Mouse (Mus musculus) intestine, embryonic 14.5 days (tissue): ENCODE results near the gene Vmn1r204. TPM values are rescaled to one million over a fixed set of nuclear protein-coding genes. Genes with fewer than 3 reads are reported as not detected.
"Not testable (repeated sequence)": the region's sequence is repeated elsewhere in the genome, so short reads cannot be mapped to it uniquely, and the experiment has no call there.

ENCODE experiments used
- ATAC-seq: fragments of 200-750 bp; cut with Nextera tagmentation; replicated peaks from 2 replicates; pipeline ENCODE4 v1.8.0; 2017; ENCODE audit warnings: low read depth, moderate number of reproducible peaks, moderate TSS enrichment, moderate library complexity; ENCODE audit not compliant: low FRiP score, low TSS enrichment
- DNase-seq: peaks from one replicate; pipeline ENCODE4 v3.0.0-alpha.2; 2018; ENCODE audit warnings: low spot score
- H3K27ac ChIP-seq: fragments of 300-500 bp; sonication (generic); 2 replicates; pipeline ENCODE4 v1.5.1; 2014; ENCODE audit warnings: low read depth, mild to moderate bottlenecking, control low read depth
- H3K27me3 ChIP-seq: fragments of 300-500 bp; sonication (generic); replicated peaks from 2 replicates; pipeline ENCODE4 v1.6.1; 2014; ENCODE audit warnings: low read length, control low read depth; ENCODE audit not compliant: control insufficient read depth, insufficient read depth
- H3K36me3 ChIP-seq: fragments of 300-500 bp; sonication (generic); 2 replicates; pipeline ENCODE4 v1.6.1; 2014; ENCODE audit warnings: low read length, control low read depth; ENCODE audit not compliant: control insufficient read depth, insufficient read depth
- H3K4me1 ChIP-seq: fragments of 300-500 bp; sonication (generic); replicated peaks from 2 replicates; pipeline ENCODE4 v1.6.1; 2014; ENCODE audit warnings: low read length, control low read depth, mixed read lengths; ENCODE audit not compliant: control insufficient read depth, insufficient read depth
- H3K4me2 ChIP-seq: fragments of 300-500 bp; sonication (generic); 2 replicates; pipeline ENCODE4 v1.6.1; 2014; ENCODE audit warnings: low read length
- H3K4me3 ChIP-seq: fragments of 300-500 bp; sonication (generic); 2 replicates; pipeline ENCODE4 v1.5.1; 2014; ENCODE audit warnings: low read depth, low read length, control low read depth, mixed read lengths
- H3K9ac ChIP-seq: fragments of 300-500 bp; sonication (generic); 2 replicates; pipeline ENCODE4 v1.6.1; 2014; ENCODE audit warnings: mild to moderate bottlenecking, low read length
- H3K9me3 ChIP-seq: fragments of 300-500 bp; sonication (generic); 2 replicates; pipeline ENCODE4 v1.6.1; 2016; ENCODE audit warnings: low read length, control low read depth; ENCODE audit not compliant: control insufficient read depth
- WGBS: fragments of 180-500 bp; shearing (Covaris S2); extraction: QIAGEN DNeasy Blood & Tissue Kit; methylation state at CpG from one replicate; pipeline ENCODE4 v1.1.7; 2014; 5-methylcytosine and 5-hydroxymethylcytosine counted together
- polyA plus RNA-seq: library from polyadenylated mRNA; unstranded; fragments of >200 nt; fragmentation: Nextera tagmentation; extraction: Ambion mirVana; gene quantifications from 2 replicates; pipeline ENCODE4 v1.2.1, GENCODE M21; 2014

Vmn1r204 gene
- polyA plus RNA-seq = not detected in 2 replicates

DNA sequence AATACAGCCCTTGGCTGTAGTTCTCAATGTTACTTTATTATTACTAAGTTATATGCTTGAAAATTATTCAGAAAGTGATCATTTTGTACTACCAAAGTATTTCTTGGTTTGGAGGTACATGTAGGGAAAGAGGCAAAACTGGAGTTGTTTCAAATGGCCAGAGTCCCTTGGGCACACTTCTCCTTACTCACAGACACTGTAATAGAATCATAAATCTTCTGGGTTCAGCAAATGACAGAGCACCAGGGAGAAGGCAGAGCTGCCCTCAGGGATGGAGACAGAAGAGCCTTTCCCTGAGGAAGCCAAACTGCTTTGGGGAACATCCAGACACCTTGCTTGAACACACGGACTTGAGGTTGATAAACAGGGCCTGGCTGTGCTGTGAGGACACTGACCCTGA, at the start of gene Vmn1r204:
Gene Vmn1r204 (plus strand): TSS at position 301 of the 400 bp plus-strand sequence.
- H3K27ac ChIP-seq, H3K9ac ChIP-seq, H3K36me3 ChIP-seq, DNase-seq, H3K4me3 ChIP-seq, H3K4me1 ChIP-seq, ATAC-seq, H3K4me2 ChIP-seq, H3K27me3 ChIP-seq, H3K9me3 ChIP-seq: not testable (repeated sequence)
- 55% methylated on average over 1 of the region's 1 CpGs for WGBS

DNA sequence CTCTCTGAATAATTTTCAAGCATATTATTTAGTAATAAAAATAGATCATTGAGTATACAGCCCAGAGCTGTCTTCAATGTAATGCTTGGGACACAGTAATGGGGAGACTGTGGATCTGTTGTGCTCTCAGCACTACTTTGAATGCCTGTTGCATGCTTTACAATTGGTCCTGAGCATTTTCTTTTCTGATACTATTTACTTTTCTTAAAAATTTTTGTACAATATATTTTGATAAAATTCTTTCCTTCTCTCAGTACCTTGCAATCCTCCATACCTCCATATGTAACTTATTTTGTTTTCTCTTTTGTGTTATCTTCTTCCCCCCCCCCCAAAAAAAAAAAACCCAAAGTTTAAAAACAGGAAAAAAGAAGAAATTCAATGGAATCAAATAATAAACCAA, 47.7 kb upstream of the Vmn1r204 start, which contains the start of gene Vmn1r202:
Gene Vmn1r202 (minus strand): TSS at position 101 of the 400 bp plus-strand sequence.
- Histone ChIP-seq H3K9ac (no peak within 1 kb of the TSS), H3K27me3 (no peaks in the 10 kb centered on the region), H3K4me3 (no peak within 1 kb of the TSS), H3K36me3 (no peaks in the 10 kb centered on the region), H3K27ac (no peak within 1 kb of the TSS), H3K4me1 (no peaks in the 10 kb centered on the region), H3K9me3 (no peaks in the 10 kb centered on the region), H3K4me2 (no peak within 1 kb of the TSS)
- DNase-seq (no peak), ATAC-seq (no peak)

DNA sequence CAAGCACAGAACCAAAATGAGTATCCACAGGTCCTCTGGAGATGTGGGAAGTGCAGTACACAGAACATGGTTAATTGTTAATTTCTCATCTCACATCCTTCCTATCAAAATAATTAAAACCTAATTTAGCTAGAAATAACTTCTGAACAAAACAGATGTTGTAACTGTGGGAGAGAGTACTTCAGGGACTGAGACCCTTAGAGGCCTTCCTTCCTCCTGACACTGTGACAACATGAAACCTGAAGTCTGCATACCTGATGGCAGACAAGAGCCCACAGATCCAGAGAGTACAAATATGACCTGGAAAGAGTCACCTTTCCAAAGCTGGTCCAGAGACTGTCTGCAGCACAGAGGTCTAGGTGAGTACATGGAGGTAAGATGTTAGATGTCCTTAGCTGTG, 35.2 kb upstream of the Vmn1r204 start, which contains the start of gene Vmn1r203:
Gene Vmn1r203 (plus strand): TSS at position 301 of the 400 bp plus-strand sequence.
- Histone ChIP-seq H3K4me2 (no peak within 1 kb of the TSS), H3K9me3 (no peaks in the 10 kb centered on the region), H3K4me1 (no peaks in the 10 kb centered on the region), H3K27ac (no peak within 1 kb of the TSS), H3K36me3 (no peaks in the 10 kb centered on the region), H3K27me3 (no peaks in the 10 kb centered on the region), H3K9ac (no peak within 1 kb of the TSS), H3K4me3 (no peak within 1 kb of the TSS)
- ATAC-seq (no peak), DNase-seq (no peak)

DNA sequence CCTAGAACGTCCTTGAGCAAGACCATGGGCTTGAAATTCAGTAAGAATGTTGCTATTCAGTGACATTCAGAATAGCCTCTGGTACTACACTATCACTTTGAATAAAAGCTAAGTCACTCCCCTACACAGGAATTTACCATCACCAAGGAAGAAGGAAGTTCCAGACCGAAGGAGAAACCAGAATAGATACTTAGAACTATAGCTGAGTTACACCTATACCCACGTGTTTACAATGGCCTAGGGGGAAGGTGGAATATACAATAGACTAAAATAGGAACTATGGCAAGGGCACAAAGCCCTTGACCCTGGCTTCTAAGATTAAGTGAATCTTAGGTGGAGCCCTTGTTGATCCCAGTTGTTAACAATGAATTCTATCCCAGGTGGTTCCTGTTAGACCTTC, 21.9 kb downstream of the Vmn1r204 start:
- not testable (repeated sequence) for H3K4me2 ChIP-seq, H3K4me3 ChIP-seq, H3K27me3 ChIP-seq, H3K9me3 ChIP-seq, H3K9ac ChIP-seq, H3K4me1 ChIP-seq, DNase-seq, ATAC-seq, H3K36me3 ChIP-seq, H3K27ac ChIP-seq
- WGBS = 72% methylated on average over 3 of the region's 3 CpGs

DNA sequence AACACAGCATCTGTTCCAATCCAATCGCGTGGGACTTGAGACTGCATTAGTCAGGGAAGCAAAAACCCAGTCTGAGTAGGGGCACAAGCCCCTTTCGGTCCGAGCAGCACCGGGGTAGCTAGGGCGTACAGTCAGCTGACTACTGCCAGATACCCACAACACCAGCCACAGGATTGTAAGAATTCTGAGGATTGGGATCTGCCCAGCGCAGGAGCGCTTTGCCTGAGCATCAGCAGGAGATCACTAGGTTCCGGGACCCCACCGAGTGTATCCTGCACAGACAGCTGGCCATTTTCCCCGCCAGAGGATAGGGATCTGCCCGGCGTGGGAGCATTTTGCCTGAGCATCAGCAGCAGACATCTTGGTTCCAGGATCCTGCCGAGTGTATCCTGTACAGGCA, 30.3 kb downstream of the Vmn1r204 start:
- DNase-seq, H3K9me3 ChIP-seq, H3K36me3 ChIP-seq, H3K4me3 ChIP-seq, H3K9ac ChIP-seq, ATAC-seq, H3K4me2 ChIP-seq, H3K27ac ChIP-seq, H3K27me3 ChIP-seq, H3K4me1 ChIP-seq: not testable (repeated sequence)
- WGBS = 81% methylated on average over 14 of the region's 14 CpGs

DNA sequence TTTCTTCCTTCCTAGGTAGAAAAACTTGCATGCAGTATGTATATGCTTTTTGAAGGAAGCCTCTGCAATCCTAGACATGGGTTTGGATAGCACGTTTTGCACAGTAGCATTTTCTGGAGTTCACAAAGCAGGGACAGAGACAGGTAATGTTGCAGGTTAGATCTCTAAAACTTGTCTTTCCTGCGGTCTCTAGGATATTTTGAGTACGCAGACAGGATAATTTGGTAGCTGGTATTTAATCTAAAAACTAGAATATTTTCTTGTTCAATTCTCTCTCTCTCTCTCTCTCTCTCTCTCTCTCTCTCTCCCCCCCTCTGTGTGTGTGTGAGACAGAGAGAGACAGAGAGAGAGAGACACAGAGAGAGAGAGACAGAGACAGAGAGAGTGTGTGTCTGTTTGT, 39.9 kb downstream of the Vmn1r204 start, which contains the start of gene Vmn1r205:
Gene Vmn1r205 (minus strand): TSS at position 101 of the 400 bp plus-strand sequence.
- no peak for ATAC-seq

More for the DNA sequence above, 39.9 kb downstream of the Vmn1r204 start, which contains the start of gene Vmn1r205:
- H3K4me2 ChIP-seq = no peak within 1 kb of the TSS
- H3K27ac ChIP-seq = no peak within 1 kb of the TSS
- H3K27me3 ChIP-seq = no peaks in the 10 kb centered on the region
- H3K4me3 ChIP-seq = no peak within 1 kb of the TSS
- H3K9ac ChIP-seq = no peak within 1 kb of the TSS
- H3K36me3 ChIP-seq = no peaks in the 10 kb centered on the region
- WGBS = 90% methylated on average over 3 of the region's 3 CpGs
- H3K9me3 ChIP-seq = no peaks in the 10 kb centered on the region
- no peak for DNase-seq
- H3K4me1 ChIP-seq = no peaks in the 10 kb centered on the region

Other genes starting within 250 kb of the Vmn1r204 start
- gene Vmn1r197, start 228.6 kb upstream of the Vmn1r204 start, polyA plus RNA-seq = not detected in 2 replicates
- not detected in 2 replicates for gene Vmn1r198, start 202.8 kb upstream of the Vmn1r204 start, polyA plus RNA-seq
- gene Vmn1r199, start 173.4 kb upstream of the Vmn1r204 start, polyA plus RNA-seq = not detected in 2 replicates
- not detected in 2 replicates for gene Vmn1r200, start 162.8 kb upstream of the Vmn1r204 start, polyA plus RNA-seq
- not detected in 2 replicates for gene Vmn1r201, start 81.3 kb upstream of the Vmn1r204 start, polyA plus RNA-seq
- gene Vmn1r202, start 47.8 kb upstream of the Vmn1r204 start, polyA plus RNA-seq = not detected in 2 replicates
- gene Vmn1r203, start 35.1 kb upstream of the Vmn1r204 start, polyA plus RNA-seq = not detected in 2 replicates
- not detected in 2 replicates for gene Vmn1r205, start 39.8 kb downstream of the Vmn1r204 start, polyA plus RNA-seq
- not detected in 2 replicates for gene Vmn1r206, start 71.1 kb downstream of the Vmn1r204 start, polyA plus RNA-seq
- gene Vmn1r207-ps, start 176.4 kb downstream of the Vmn1r204 start, polyA plus RNA-seq = not detected in 2 replicates
- gene Vmn1r208, start 224.2 kb downstream of the Vmn1r204 start, polyA plus RNA-seq = not detected in 2 replicates